Mouse (Mus musculus): ENCODE results near the gene Rabgef1. TPM values are rescaled to one million over a fixed set of nuclear protein-coding genes. Genes with fewer than 3 reads are reported as not detected.

The Rabgef1 gene
- polyA plus RNA-seq (2015; fragmentation: Nextera tagmentation; extraction: Ambion mirVana), result 19.3 and 19.9 TPM in 2 replicates

GRCm38 (mm10) chr5:130171423-130171954 lies at the start of gene Rabgef1:
Gene Rabgef1, plus strand, starts transcription at chr5:130171798.
- H3K27ac ChIP-seq, result peak within 1 kb of the TSS; percentile 96
- peaks cover 25% of the 10 kb centered on the region for H3K4me1 ChIP-seq (replicated peaks)
- H3K36me3 ChIP-seq, result no peaks in the 10 kb centered on the region
- H3K9ac ChIP-seq, result peak within 1 kb of the TSS; percentile 74
- peak; percentile 94 for ATAC-seq (replicated peaks; ENCODE audit: insufficient number of reproducible peaks, insufficient read depth, low FRiP score, low read depth)
- peak within 1 kb of the TSS; percentile 76 for H3K4me2 ChIP-seq
- H3K4me3 ChIP-seq, result peak within 1 kb of the TSS; percentile 71
- H3K9me3 ChIP-seq (replicated peaks), result no peaks in the 10 kb centered on the region
- H3K27me3 ChIP-seq, result no peaks in the 10 kb centered on the region
- WGBS, result under 1% methylated on average over 62 of the region's 62 CpGs

GRCm38 (mm10) chr5:130122355-130122754 lies 49.2 kb upstream of the Rabgef1 start:
- Histone ChIP-seq H3K4me3 (no peak overlapping the region), H3K27me3 (no peaks in the 10 kb centered on the region), H3K36me3 (no peaks in the 10 kb centered on the region), H3K4me1 (replicated peaks) (no peaks in the 10 kb centered on the region), H3K27ac (no peak overlapping the region), H3K9me3 (replicated peaks) (no peaks in the 10 kb centered on the region), H3K4me2 (no peak overlapping the region), H3K9ac (no peak overlapping the region)
- ATAC-seq (replicated peaks; ENCODE audit: insufficient number of reproducible peaks, insufficient read depth, low FRiP score, low read depth), result no peak
- 83% methylated on average over 2 of the region's 2 CpGs for WGBS

DNA sequence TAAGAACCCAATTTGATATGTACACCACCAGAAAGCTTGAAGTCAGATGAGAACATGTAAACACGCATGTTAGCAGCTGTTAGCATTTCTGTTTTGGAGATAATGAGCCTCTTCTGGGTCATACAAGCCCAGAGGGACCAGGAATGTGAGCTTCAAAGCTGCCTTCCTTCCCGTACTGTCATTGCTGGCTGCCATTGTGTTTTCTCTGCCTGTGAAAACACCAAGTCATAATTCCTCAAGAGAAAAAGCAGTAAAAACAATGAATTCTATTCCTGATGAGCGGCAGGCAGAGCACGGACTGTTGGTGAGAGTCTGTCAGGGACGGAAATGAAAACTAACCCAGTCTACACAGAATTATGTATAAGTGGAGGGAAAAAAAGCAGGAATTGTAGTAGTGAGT lies 47.3 kb upstream of the Rabgef1 start:
- Histone ChIP-seq H3K36me3 (no peaks in the 10 kb centered on the region), H3K27me3 (no peaks in the 10 kb centered on the region), H3K9ac (no peak overlapping the region), H3K9me3 (replicated peaks) (no peaks in the 10 kb centered on the region), H3K4me2 (no peak overlapping the region), H3K4me3 (no peak overlapping the region), H3K27ac (no peak overlapping the region), H3K4me1 (replicated peaks) (no peaks in the 10 kb centered on the region)
- 73% methylated on average over 5 of the region's 5 CpGs for WGBS
- no peak for ATAC-seq (replicated peaks; ENCODE audit: insufficient number of reproducible peaks, insufficient read depth, low FRiP score, low read depth)

DNA sequence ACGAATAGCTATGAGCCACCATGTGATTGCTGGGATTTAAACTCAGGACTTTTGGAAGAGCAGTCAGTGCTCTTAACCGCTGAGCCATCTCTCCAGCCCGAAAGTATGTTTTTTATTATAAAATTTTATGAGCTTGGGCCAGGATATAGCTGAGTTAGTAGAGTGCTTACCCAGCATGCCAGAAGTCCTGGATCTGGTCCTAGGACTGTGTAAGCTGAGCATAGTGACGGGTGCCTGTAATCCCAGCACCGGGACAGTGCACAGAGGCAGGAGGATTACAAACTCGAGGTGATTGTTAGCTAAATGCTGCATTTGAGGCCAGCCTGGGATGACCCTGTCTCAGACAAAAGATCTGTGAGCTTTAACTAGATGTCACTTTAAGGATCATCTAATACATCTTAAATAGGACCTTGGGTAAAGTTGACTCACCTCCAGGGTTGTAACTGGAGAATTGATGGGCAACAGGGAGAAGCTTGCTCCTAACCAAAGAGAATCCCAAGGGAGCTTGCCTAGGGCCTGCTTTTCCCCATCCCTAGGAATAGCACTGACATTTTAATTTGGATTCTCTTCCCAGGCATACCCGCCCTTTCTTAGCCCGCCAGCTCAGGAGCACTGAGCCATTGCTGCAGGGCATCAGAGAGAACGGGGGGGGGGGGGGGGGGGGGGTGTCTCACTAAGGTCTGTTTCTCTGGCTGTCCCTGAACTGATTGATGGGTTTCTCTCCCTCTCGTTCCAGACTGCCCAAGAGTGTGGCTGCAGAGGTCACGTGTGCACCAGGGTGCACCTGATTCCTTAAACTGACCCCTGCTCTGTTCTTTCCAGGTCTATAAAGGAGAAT lies 42.7 kb upstream of the Rabgef1 start:
- no peak overlapping the region for H3K4me2 ChIP-seq
- H3K9ac ChIP-seq, result no peak overlapping the region
- H3K27me3 ChIP-seq, result no peaks in the 10 kb centered on the region
- no peaks in the 10 kb centered on the region for H3K36me3 ChIP-seq
- H3K9me3 ChIP-seq (replicated peaks), result no peaks in the 10 kb centered on the region
- no peak overlapping the region for H3K4me3 ChIP-seq
- WGBS, result 84% methylated on average over 10 of the region's 11 CpGs
- ATAC-seq (replicated peaks; ENCODE audit: insufficient number of reproducible peaks, insufficient read depth, low FRiP score, low read depth), result no peak
- H3K4me1 ChIP-seq (replicated peaks), result no peaks in the 10 kb centered on the region
- H3K27ac ChIP-seq, result no peak overlapping the region

GRCm38 (mm10) chr5:130129524-130129793 lies 42.1 kb upstream of the Rabgef1 start:
- H3K36me3 ChIP-seq, result no peaks in the 10 kb centered on the region
- no peaks in the 10 kb centered on the region for H3K4me1 ChIP-seq (replicated peaks)
- no peak overlapping the region for H3K4me3 ChIP-seq
- H3K9me3 ChIP-seq (replicated peaks), result no peaks in the 10 kb centered on the region
- no peaks in the 10 kb centered on the region for H3K27me3 ChIP-seq
- no peak for ATAC-seq (replicated peaks; ENCODE audit: insufficient number of reproducible peaks, insufficient read depth, low FRiP score, low read depth)
- H3K4me2 ChIP-seq, result no peak overlapping the region
- H3K9ac ChIP-seq, result no peak overlapping the region
- no peak overlapping the region for H3K27ac ChIP-seq
- 84% methylated on average over 5 of the region's 5 CpGs for WGBS

DNA sequence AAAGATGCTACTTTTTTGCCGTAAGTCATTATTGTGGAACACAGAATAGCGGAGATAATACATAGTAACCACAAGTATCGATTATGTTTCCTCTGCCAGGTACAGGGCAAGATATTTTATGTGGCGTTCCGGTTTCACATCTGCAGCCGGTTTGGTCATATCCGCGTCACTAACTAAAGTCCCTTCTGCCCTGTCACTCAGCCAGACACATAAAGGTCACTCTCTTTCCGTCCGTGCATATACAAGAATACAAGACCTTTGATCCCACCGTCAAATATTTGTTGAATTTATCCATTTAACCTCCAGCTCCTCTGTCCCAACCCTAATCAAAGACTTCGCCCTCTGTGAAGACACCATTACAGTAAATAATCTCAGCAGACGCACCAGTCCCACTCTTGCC lies 35.0 kb upstream of the Rabgef1 start:
- H3K27me3 ChIP-seq, result peaks cover 5% of the 10 kb centered on the region
- no peaks in the 10 kb centered on the region for H3K4me1 ChIP-seq (replicated peaks)
- no peak overlapping the region for H3K4me3 ChIP-seq
- no peak overlapping the region for H3K27ac ChIP-seq
- ATAC-seq (replicated peaks; ENCODE audit: insufficient number of reproducible peaks, insufficient read depth, low FRiP score, low read depth), result no peak
- no peak overlapping the region for H3K4me2 ChIP-seq
- no peaks in the 10 kb centered on the region for H3K9me3 ChIP-seq (replicated peaks)
- WGBS, result 92% methylated on average over 13 of the region's 13 CpGs
- H3K9ac ChIP-seq, result no peak overlapping the region
- H3K36me3 ChIP-seq, result no peaks in the 10 kb centered on the region

DNA sequence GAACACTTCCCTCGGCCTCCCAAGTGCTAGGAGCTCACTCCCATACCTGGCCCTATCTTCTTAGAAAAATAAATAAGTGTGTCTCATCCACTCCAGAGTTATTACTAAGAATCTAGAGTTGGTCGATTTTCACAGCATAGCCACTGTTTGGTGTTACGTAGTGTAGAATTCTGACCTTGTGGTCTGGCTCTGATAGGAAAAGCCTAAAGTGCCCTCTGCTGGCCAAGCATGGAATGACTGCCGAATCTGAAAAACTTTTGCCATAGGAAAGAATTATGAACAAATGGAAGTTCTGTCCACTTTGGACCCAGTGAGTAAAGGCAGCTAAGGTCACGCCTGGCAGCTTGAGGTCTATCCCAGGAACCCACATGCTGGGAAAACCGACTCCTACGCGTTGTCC lies 32.2 kb upstream of the Rabgef1 start:
- Histone ChIP-seq H3K4me3 (no peak overlapping the region), H3K9ac (no peak overlapping the region), H3K4me2 (no peak overlapping the region), H3K27ac (no peak overlapping the region), H3K36me3 (no peaks in the 10 kb centered on the region), H3K27me3 (peaks cover 5% of the 10 kb centered on the region), H3K4me1 (replicated peaks) (peaks cover 4% of the 10 kb centered on the region), H3K9me3 (replicated peaks) (no peaks in the 10 kb centered on the region)
- no peak for ATAC-seq (replicated peaks; ENCODE audit: insufficient number of reproducible peaks, insufficient read depth, low FRiP score, low read depth)
- WGBS, result 20% methylated on average over 8 of the region's 8 CpGs

- Histone ChIP-seq H3K9me3 (replicated peaks) (no peaks in the 10 kb centered on the region), H3K27me3 (peaks cover 5% of the 10 kb centered on the region), H3K4me1 (replicated peaks) (peaks cover 12% of the 10 kb centered on the region), H3K9ac (no peak overlapping the region), H3K36me3 (no peaks in the 10 kb centered on the region), H3K27ac (no peak overlapping the region), H3K4me3 (no peak overlapping the region), H3K4me2 (no peak overlapping the region)
- 74% methylated on average over 5 of the region's 5 CpGs for WGBS
- no peak for ATAC-seq (replicated peaks; ENCODE audit: insufficient number of reproducible peaks, insufficient read depth, low FRiP score, low read depth)
Measured at GRCm38 (mm10) chr5:130141138-130141537, 30.5 kb upstream of the Rabgef1 start.

DNA sequence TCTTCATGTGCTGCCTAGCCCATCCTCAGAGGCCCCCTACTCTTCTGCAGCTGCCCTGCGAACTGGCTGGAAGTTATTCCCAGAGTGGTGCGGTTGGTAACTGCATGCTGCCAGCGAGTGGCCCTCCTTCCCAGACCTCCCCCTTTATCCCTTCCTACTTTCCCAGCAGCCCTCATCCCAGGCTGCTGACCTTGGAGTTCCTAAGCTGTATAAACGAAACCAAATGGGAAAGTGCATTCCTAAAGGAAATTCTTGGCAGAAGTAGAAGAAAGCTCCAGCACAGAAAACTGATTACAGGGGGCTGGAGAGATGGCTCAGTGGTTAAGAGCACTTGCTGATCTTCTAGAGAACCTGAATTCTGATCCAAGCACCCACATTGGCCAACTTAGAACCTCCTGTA lies 29.6 kb upstream of the Rabgef1 start:
- ATAC-seq (replicated peaks; ENCODE audit: insufficient number of reproducible peaks, insufficient read depth, low FRiP score, low read depth), result no peak
- peak overlapping the region; percentile 31; the same call in 1 of the 2 replicates for H3K27ac ChIP-seq
- WGBS, result 46% methylated on average over 4 of the region's 4 CpGs

GRCm38 (mm10) chr5:130143101-130143500 lies 28.5 kb upstream of the Rabgef1 start:
- Histone ChIP-seq H3K9me3 (replicated peaks) (no peaks in the 10 kb centered on the region), H3K36me3 (peaks cover 4% of the 10 kb centered on the region; the same call in 1 of the 2 replicates), H3K27me3 (peaks cover 5% of the 10 kb centered on the region), H3K9ac (no peak overlapping the region), H3K27ac (no peak overlapping the region), H3K4me3 (no peak overlapping the region), H3K4me1 (replicated peaks) (peaks cover 12% of the 10 kb centered on the region), H3K4me2 (no peak overlapping the region)
- no peak for ATAC-seq (replicated peaks; ENCODE audit: insufficient number of reproducible peaks, insufficient read depth, low FRiP score, low read depth)
- 78% methylated on average over 7 of the region's 7 CpGs for WGBS

More for the DNA sequence above, 29.6 kb upstream of the Rabgef1 start:
- no peaks in the 10 kb centered on the region for H3K36me3 ChIP-seq
- no peaks in the 10 kb centered on the region for H3K9me3 ChIP-seq (replicated peaks)
- no peak overlapping the region for H3K9ac ChIP-seq
- no peak overlapping the region for H3K4me2 ChIP-seq
- H3K27me3 ChIP-seq, result peaks cover 5% of the 10 kb centered on the region
- H3K4me1 ChIP-seq (replicated peaks), result peaks cover 12% of the 10 kb centered on the region
- no peak overlapping the region for H3K4me3 ChIP-seq

DNA sequence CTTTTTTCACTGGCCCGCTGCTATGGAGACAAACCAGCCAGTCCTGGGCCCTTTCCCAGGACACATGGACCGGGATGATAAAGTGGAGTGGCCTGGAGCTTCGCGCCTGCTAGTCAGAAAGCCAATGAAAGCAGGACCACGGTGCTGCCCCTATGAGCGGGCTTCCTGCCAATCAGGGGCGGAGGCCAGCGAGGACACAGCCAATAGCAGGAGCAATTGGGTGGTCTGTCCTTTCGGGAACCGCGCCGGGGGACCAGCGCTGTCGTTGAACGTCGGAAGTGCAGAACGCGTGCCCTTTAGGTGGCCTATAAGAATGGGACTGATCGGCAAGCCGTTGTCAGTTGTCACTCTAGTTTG lies 27.6 kb upstream of the Rabgef1 start:
- 3% methylated on average over 20 of the region's 20 CpGs for WGBS
- H3K36me3 ChIP-seq, result peaks cover 5% of the 10 kb centered on the region; the same call in 1 of the 2 replicates
- H3K4me3 ChIP-seq, result peak overlapping the region; percentile 71
- H3K9ac ChIP-seq, result peak overlapping the region; percentile 73
- peak overlapping the region; percentile 97 for H3K4me2 ChIP-seq
- H3K27me3 ChIP-seq, result no peaks in the 10 kb centered on the region; the same call in 1 of the 2 replicates
- no peaks in the 10 kb centered on the region for H3K9me3 ChIP-seq (replicated peaks)
- peak overlapping the region; percentile 73 for H3K27ac ChIP-seq
- peaks cover 12% of the 10 kb centered on the region for H3K4me1 ChIP-seq (replicated peaks)
- ATAC-seq (replicated peaks; ENCODE audit: insufficient number of reproducible peaks, insufficient read depth, low FRiP score, low read depth), result peak; percentile 44

All from heart, embryonic 15.5 days (tissue).